Mouse (Mus musculus) megakaryocyte, adult 5-6 weeks (primary cell): ENCODE measurements around the gene Nup133. TPM values are rescaled to one million over a fixed set of nuclear protein-coding genes. Genes with fewer than 3 reads are reported as not detected.

Experiments used
- ATAC-seq: 2 replicates; pipeline ENCODE4 v1.8.0; 2016; ENCODE audit warnings: mild to moderate bottlenecking, inconsistent platforms; ENCODE audit not compliant: poor library complexity, severe bottlenecking
- total RNA-seq, 2 experiments: library from RNA; stranded (forward) in 1 of 2; stranded (reverse) in 1 of 2; fragments of 153-499, 151-499 nt in 1 of 2; fragments of 221-1000, 200-1000 nt in 1 of 2; gene quantifications; 2 replicates each; pipeline versions ENCODE4 v1.2.3 to v1.2.4; 2015 to 2017

The Nup133 gene
- total RNA-seq, 2 experiments from 2014 or later: 15.0 to 15.3 TPM

GRCm38 (mm10) chr8:123954246-123954645 is 5.2 kb upstream of the Nup133 start:
- no peak for ATAC-seq

- ATAC-seq: no peak
These were observed 4.6 kb upstream of the Nup133 start for GRCm38 (mm10) chr8:123953686-123954085.

GRCm38 (mm10) chr8:123950077-123950802 is 1.2 kb upstream of the Nup133 start:
- ATAC-seq: peak; percentile 55

GRCm38 (mm10) chr8:123949686-123949986 is 571 bp upstream of the Nup133 start:
- ATAC-seq: no peak

- no peak for ATAC-seq
These were observed 20.0 kb downstream of the Nup133 start for GRCm38 (mm10) chr8:123929026-123929425.

- no peak for ATAC-seq
These were observed 23.4 kb downstream of the Nup133 start for GRCm38 (mm10) chr8:123925671-123926070.

GRCm38 (mm10) chr8:123924719-123925118 is 24.3 kb downstream of the Nup133 start:
- peak; percentile 96 for ATAC-seq

GRCm38 (mm10) chr8:123914635-123915034 is 34.4 kb downstream of the Nup133 start:
- ATAC-seq: no peak

- ATAC-seq: no peak
These were observed 36.8 kb downstream of the Nup133 start for GRCm38 (mm10) chr8:123912265-123912664.

GRCm38 (mm10) chr8:123907604-123908003 is 41.5 kb downstream of the Nup133 start:
- ATAC-seq: no peak

GRCm38 (mm10) chr8:123902653-123903052 is 46.4 kb downstream of the Nup133 start:
- no peak for ATAC-seq

GRCm38 (mm10) chr8:123899366-123899765 is 49.7 kb downstream of the Nup133 start:
- ATAC-seq: no peak

- no peak for ATAC-seq
These were observed 50.5 kb downstream of the Nup133 start for GRCm38 (mm10) chr8:123898576-123898975.

- ATAC-seq: no peak
These were observed 52.3 kb downstream of the Nup133 start for GRCm38 (mm10) chr8:123896774-123897173.

- ATAC-seq: no peak
These were observed 52.7 kb downstream of the Nup133 start for GRCm38 (mm10) chr8:123896366-123896761.

GRCm38 (mm10) chr8:123895680-123896365 is 53.2 kb downstream of the Nup133 start:
- no peak for ATAC-seq

GRCm38 (mm10) chr8:123895230-123895629 is 53.8 kb downstream of the Nup133 start:
- ATAC-seq: no peak

- ATAC-seq: no peak
These were observed 54.5 kb downstream of the Nup133 start, which contains the start of gene Acta1 for GRCm38 (mm10) chr8:123894502-123895097. Gene Acta1, minus strand, starts transcription at chr8:123894751.

- ATAC-seq: no peak
These were observed 55.7 kb downstream of the Nup133 start for GRCm38 (mm10) chr8:123893413-123893812.

- no peak for ATAC-seq
These were observed 56.4 kb downstream of the Nup133 start for GRCm38 (mm10) chr8:123892586-123893155.

GRCm38 (mm10) chr8:123891883-123892585 is 57.0 kb downstream of the Nup133 start:
- no peak for ATAC-seq
